Mouse (Mus musculus): ENCODE measurements at regions not wholly inside any gene's neighbourhood (a gene's known extent, or its start where the extent isn't known, plus 50 kb on each side); places are given as distances from the start of the nearest gene placed in this dataset.

- no peak overlapping the region for H3K9ac ChIP-seq
- H3K4me2 ChIP-seq = no peak overlapping the region
- no peaks in the 10 kb centered on the region for H3K36me3 ChIP-seq
- 70% methylated on average over 5 of the region's 5 CpGs for WGBS
- no peak for ATAC-seq (ENCODE audit: insufficient number of reproducible peaks, insufficient read depth, low FRiP score, low TSS enrichment, low read depth)
- H3K4me3 ChIP-seq = no peak overlapping the region
- no peaks in the 10 kb centered on the region for H3K9me3 ChIP-seq
- H3K27me3 ChIP-seq = no peaks in the 10 kb centered on the region
- H3K27ac ChIP-seq = no peak overlapping the region
- H3K4me1 ChIP-seq = no peaks in the 10 kb centered on the region
Observed at GRCm38 (mm10) chr14:97068313-97068712, 549.4 kb upstream of the Klhl1 start.

- no peak overlapping the region for H3K4me2 ChIP-seq
- ATAC-seq (ENCODE audit: insufficient number of reproducible peaks, insufficient read depth, low FRiP score, low TSS enrichment, low read depth) = no peak
Observed at GRCm38 (mm10) chr14:97045321-97045720, 526.4 kb upstream of the Klhl1 start.

DNA sequence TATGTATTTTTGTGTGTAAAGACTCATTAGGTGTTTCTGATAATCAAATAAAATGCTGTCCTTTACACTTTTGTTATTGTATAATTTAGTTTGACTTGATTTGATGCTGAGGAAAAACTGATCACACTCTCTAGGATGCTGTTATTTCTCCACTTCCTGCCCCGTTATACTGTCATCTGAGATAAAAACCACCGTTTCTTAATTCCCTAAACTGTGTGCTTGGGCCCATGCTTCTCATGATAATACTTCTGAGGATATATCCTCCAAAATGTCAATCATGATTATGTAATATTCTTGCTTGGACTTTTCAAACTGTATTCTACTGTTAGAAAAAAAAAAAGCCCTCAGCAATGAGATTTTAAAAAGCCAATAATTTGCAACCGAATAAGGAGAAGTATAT, 520.9 kb upstream of the Klhl1 start:
- Histone ChIP-seq H3K4me1 (no peaks in the 10 kb centered on the region), H3K36me3 (no peaks in the 10 kb centered on the region), H3K27ac (no peak overlapping the region), H3K27me3 (no peaks in the 10 kb centered on the region), H3K9me3 (no peaks in the 10 kb centered on the region), H3K4me3 (no peak overlapping the region), H3K4me2 (no peak overlapping the region), H3K9ac (no peak overlapping the region)
- no peak for ATAC-seq (ENCODE audit: insufficient number of reproducible peaks, insufficient read depth, low FRiP score, low TSS enrichment, low read depth)
- WGBS = 80% methylated on average over 3 of the region's 3 CpGs

More at GRCm38 (mm10) chr14:97045321-97045720, 526.4 kb upstream of the Klhl1 start:
- Histone ChIP-seq H3K4me3 (no peak overlapping the region), H3K27me3 (no peaks in the 10 kb centered on the region), H3K36me3 (no peaks in the 10 kb centered on the region), H3K9me3 (no peaks in the 10 kb centered on the region), H3K4me1 (no peaks in the 10 kb centered on the region), H3K27ac (no peak overlapping the region), H3K9ac (no peak overlapping the region)

DNA sequence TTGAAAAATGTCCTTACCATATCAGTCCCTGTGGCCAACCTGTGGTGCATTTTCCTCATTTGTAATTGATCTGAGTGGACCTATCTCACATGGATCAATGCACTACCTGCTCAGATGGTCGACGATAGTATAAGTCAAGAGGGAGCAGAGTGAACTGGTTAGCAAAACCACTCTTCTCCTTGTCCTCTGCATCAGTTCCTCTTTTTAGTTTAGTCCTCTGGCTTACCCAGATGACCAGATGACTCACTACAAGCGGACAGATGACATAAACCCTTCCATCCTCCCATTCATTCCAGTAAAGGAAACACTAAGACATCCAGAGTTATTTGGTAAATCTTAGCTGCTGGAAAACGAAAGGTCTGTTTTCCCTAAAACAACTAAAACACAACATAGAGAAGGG, 509.6 kb upstream of the Klhl1 start:
- H3K4me1 ChIP-seq = no peaks in the 10 kb centered on the region
- 78% methylated on average over 4 of the region's 4 CpGs for WGBS
- ATAC-seq (ENCODE audit: insufficient number of reproducible peaks, insufficient read depth, low FRiP score, low TSS enrichment, low read depth) = no peak
- no peak overlapping the region for H3K9ac ChIP-seq
- H3K27me3 ChIP-seq = no peaks in the 10 kb centered on the region
- H3K27ac ChIP-seq = no peak overlapping the region
- no peaks in the 10 kb centered on the region for H3K36me3 ChIP-seq
- no peaks in the 10 kb centered on the region for H3K9me3 ChIP-seq
- H3K4me2 ChIP-seq = no peak overlapping the region
- no peak overlapping the region for H3K4me3 ChIP-seq

DNA sequence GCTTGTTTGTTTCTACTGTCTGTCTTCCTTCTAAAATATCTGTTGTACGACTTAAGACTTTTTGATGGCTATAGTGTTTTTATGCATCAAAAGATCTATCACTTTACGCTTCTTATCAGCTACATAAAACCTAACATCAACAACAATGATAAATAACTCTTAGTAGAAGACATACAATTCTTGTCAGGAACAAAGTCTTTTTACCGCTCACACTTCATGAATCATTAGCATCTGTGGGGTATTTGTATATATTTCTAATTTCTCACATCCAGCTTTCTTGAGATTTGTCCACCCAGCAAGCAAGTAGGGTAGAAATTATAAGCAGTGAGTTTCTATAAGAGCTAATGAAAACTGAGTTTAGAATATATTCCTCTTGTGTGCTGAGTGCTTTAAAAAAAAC, 487.4 kb upstream of the Klhl1 start:
- Histone ChIP-seq H3K9ac (no peak overlapping the region), H3K4me3 (no peak overlapping the region), H3K27ac (no peak overlapping the region), H3K4me2 (no peak overlapping the region), H3K27me3 (no peaks in the 10 kb centered on the region), H3K9me3 (no peaks in the 10 kb centered on the region), H3K4me1 (no peaks in the 10 kb centered on the region), H3K36me3 (no peaks in the 10 kb centered on the region)
- no peak for ATAC-seq (ENCODE audit: insufficient number of reproducible peaks, insufficient read depth, low FRiP score, low TSS enrichment, low read depth)
- 93% methylated on average over 3 of the region's 3 CpGs for WGBS

DNA sequence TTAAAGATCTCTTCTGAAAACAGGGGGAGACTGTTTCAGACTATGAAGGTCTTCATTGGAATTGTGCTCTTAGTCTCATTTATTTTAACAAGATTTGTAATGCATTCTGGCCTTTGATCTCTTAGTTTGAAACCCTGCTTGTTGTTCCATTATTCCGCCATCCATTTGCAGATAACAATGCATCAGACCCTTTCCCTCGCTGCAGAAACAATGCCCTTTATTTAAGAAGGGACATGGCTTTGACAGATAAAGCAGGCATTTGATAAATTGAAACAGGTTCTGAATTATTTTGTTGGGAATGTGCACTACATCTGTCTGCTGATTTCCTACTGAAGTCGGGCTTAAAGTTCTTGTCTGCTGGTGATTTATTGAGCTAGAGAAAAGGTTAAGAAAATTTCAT, 476.2 kb upstream of the Klhl1 start:
- WGBS = 45% methylated on average over 3 of the region's 3 CpGs
- no peak for ATAC-seq (ENCODE audit: insufficient number of reproducible peaks, insufficient read depth, low FRiP score, low TSS enrichment, low read depth)
- H3K4me2 ChIP-seq = no peak overlapping the region

GRCm38 (mm10) chr14:96990542-96991162, 471.8 kb upstream of the Klhl1 start:
- no peak for ATAC-seq (ENCODE audit: insufficient number of reproducible peaks, insufficient read depth, low FRiP score, low TSS enrichment, low read depth)
- no peaks in the 10 kb centered on the region for H3K36me3 ChIP-seq
- H3K4me3 ChIP-seq = no peak overlapping the region
- 77% methylated on average over 8 of the region's 8 CpGs for WGBS
- no peaks in the 10 kb centered on the region for H3K9me3 ChIP-seq
- no peaks in the 10 kb centered on the region for H3K4me1 ChIP-seq
- no peak overlapping the region for H3K9ac ChIP-seq
- no peak overlapping the region for H3K4me2 ChIP-seq
- no peaks in the 10 kb centered on the region for H3K27me3 ChIP-seq
- H3K27ac ChIP-seq = no peak overlapping the region

More for the DNA sequence above, 476.2 kb upstream of the Klhl1 start:
- Histone ChIP-seq H3K27me3 (no peaks in the 10 kb centered on the region), H3K36me3 (no peaks in the 10 kb centered on the region), H3K9ac (no peak overlapping the region), H3K4me1 (no peaks in the 10 kb centered on the region), H3K9me3 (no peaks in the 10 kb centered on the region), H3K27ac (no peak overlapping the region), H3K4me3 (no peak overlapping the region)

- Histone ChIP-seq H3K4me1 (no peaks in the 10 kb centered on the region), H3K4me3 (no peak overlapping the region), H3K36me3 (no peaks in the 10 kb centered on the region), H3K9me3 (no peaks in the 10 kb centered on the region), H3K27me3 (no peaks in the 10 kb centered on the region), H3K27ac (no peak overlapping the region), H3K4me2 (no peak overlapping the region), H3K9ac (no peak overlapping the region)
- ATAC-seq (ENCODE audit: insufficient number of reproducible peaks, insufficient read depth, low FRiP score, low TSS enrichment, low read depth) = no peak
- 81% methylated on average over 5 of the region's 5 CpGs for WGBS
Observed at GRCm38 (mm10) chr14:96963074-96963447, 444.2 kb upstream of the Klhl1 start.

DNA sequence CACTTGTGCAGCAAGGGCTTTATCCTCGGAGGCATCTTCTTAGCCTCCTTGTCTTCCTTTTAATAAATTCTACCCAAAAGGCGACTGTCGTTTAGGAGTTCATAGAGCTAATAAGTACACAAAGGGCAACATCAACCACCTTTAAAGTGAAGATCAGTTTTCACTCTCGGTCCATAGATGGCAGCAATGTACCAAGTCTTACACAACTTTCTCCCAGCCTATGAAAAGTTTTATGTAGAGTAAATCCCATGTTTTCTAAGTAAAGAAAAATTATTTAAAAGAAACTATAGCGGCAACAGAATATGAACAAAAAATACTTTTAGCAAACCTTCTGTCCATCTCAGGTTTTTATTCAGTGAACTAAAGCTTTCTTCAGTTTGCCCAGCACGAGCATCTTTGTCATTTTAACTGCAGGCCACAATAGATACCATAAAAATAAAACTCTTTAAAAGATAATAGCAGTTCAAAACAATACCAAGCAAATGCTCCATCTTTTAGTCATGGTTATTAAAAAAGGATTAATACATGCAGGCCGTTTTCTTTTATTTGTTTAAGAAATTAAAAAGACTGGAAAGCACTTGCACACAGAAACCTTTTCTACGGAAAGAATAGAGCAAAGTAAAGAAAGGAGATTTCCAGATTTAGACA, 443.6 kb upstream of the Klhl1 start:
- Histone ChIP-seq H3K9ac (no peak overlapping the region), H3K27ac (no peak overlapping the region), H3K9me3 (no peaks in the 10 kb centered on the region), H3K36me3 (no peaks in the 10 kb centered on the region), H3K4me2 (no peak overlapping the region), H3K27me3 (no peaks in the 10 kb centered on the region), H3K4me1 (no peaks in the 10 kb centered on the region), H3K4me3 (no peak overlapping the region)
- 48% methylated on average over 8 of the region's 8 CpGs for WGBS
- no peak for ATAC-seq (ENCODE audit: insufficient number of reproducible peaks, insufficient read depth, low FRiP score, low TSS enrichment, low read depth)

- H3K36me3 ChIP-seq = no peaks in the 10 kb centered on the region
- no peak overlapping the region for H3K27ac ChIP-seq
- no peak overlapping the region for H3K4me2 ChIP-seq
- H3K27me3 ChIP-seq = no peaks in the 10 kb centered on the region
- H3K9me3 ChIP-seq = no peaks in the 10 kb centered on the region
- no peak overlapping the region for H3K9ac ChIP-seq
- WGBS = 79% methylated on average over 4 of the region's 4 CpGs
- no peak for ATAC-seq (ENCODE audit: insufficient number of reproducible peaks, insufficient read depth, low FRiP score, low TSS enrichment, low read depth)
- no peaks in the 10 kb centered on the region for H3K4me1 ChIP-seq
- H3K4me3 ChIP-seq = no peak overlapping the region
Observed at GRCm38 (mm10) chr14:96956115-96956514, 437.2 kb upstream of the Klhl1 start.

DNA sequence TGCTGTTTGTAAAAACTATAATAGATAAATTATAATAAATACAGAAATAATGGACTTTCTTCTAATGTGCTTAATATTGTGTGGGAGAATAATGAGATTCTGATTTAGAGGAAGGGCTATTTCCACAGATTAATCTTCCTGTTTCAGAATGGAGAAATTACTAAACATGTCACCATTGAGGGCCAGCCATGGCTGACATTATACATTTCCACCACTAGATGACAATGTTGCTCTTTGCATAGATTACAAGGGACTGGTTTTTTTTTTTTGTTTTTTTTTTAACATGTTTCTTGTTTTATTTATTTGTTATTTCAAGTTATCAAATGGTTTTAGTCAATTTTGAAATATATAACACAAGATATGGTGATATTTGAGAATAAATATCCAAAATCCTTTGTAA, 435.6 kb upstream of the Klhl1 start:
- ATAC-seq (ENCODE audit: insufficient number of reproducible peaks, insufficient read depth, low FRiP score, low TSS enrichment, low read depth) = no peak
- H3K9ac ChIP-seq = no peak overlapping the region
- H3K4me1 ChIP-seq = no peaks in the 10 kb centered on the region
- H3K9me3 ChIP-seq = no peaks in the 10 kb centered on the region
- no peaks in the 10 kb centered on the region for H3K36me3 ChIP-seq
- H3K4me3 ChIP-seq = no peak overlapping the region
- no peak overlapping the region for H3K27ac ChIP-seq
- H3K4me2 ChIP-seq = no peak overlapping the region
- no peaks in the 10 kb centered on the region for H3K27me3 ChIP-seq

GRCm38 (mm10) chr14:96908737-96909136, 389.8 kb upstream of the Klhl1 start:
- Histone ChIP-seq H3K27me3 (no peaks in the 10 kb centered on the region), H3K4me3 (no peak overlapping the region), H3K4me2 (no peak overlapping the region), H3K9me3 (no peaks in the 10 kb centered on the region), H3K27ac (no peak overlapping the region), H3K36me3 (no peaks in the 10 kb centered on the region), H3K9ac (no peak overlapping the region), H3K4me1 (no peaks in the 10 kb centered on the region)
- 6% methylated on average over 2 of the region's 2 CpGs for WGBS
- ATAC-seq (ENCODE audit: insufficient number of reproducible peaks, insufficient read depth, low FRiP score, low TSS enrichment, low read depth) = no peak

Data from embryonic facial prominence, embryonic 13.5 days (tissue).